Mouse (Mus musculus) megakaryocyte, embryonic 14.5 days (primary cell): Measurements from ENCODE around the gene Psmb5.

Source experiments
- FLI1 ChIP-seq: IDR thresholded peaks from 2 replicates; pipeline ENCODE4 v1.6.1; 2012; ENCODE audit warnings: low read length, inconsistent platforms, mixed read lengths
- GATA1 ChIP-seq: IDR thresholded peaks from 3 replicates; pipeline ENCODE4 v1.6.1; 2012; ENCODE audit warnings: mixed read lengths, low read length, inconsistent platforms, borderline replicate concordance

DNA sequence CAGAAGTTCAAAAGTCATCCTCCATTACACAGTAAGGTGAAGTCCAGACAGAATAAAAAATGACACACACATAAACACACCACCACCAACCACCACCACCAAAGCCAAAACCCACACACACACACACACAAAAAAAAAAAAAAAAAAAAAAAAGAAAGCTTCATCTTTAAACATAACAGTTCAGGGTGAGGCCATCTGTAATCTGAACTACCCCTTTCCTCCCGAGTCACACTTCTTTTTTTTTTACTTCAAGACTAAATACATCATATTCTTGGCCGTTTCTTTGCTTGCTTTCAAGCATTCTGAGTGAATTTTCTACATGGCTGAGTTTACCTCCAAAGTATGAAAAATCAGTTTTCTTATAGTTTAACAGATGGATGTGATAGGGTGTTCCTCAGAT lies 16.2 kb downstream of the Psmb5 start:
- no peak for TF ChIP-seq GATA1
- TF ChIP-seq FLI1, result no peak
